Mouse (Mus musculus) cerebellum, postnatal 25 days (tissue): ENCODE measurements around the gene Carmil2.

Experiments used
- DNase-seq, 2 experiments: peaks; one replicate each; pipeline ENCODE4 v3.0.0; 2021; ENCODE audit warnings: mixed read lengths in 2 of 2

The Carmil2 gene

GRCm38 (mm10) chr8:105697196-105697780 lies 11.2 kb downstream of the Carmil2 start:
- peak in 1 of 2 experiments; percentile 27 for DNase-seq

- no peak for DNase-seq
Measured at GRCm38 (mm10) chr8:105698734-105699133, 12.7 kb downstream of the Carmil2 start.

GRCm38 (mm10) chr8:105699488-105700215 lies 13.6 kb downstream of the Carmil2 start:
- no peak for DNase-seq

DNA sequence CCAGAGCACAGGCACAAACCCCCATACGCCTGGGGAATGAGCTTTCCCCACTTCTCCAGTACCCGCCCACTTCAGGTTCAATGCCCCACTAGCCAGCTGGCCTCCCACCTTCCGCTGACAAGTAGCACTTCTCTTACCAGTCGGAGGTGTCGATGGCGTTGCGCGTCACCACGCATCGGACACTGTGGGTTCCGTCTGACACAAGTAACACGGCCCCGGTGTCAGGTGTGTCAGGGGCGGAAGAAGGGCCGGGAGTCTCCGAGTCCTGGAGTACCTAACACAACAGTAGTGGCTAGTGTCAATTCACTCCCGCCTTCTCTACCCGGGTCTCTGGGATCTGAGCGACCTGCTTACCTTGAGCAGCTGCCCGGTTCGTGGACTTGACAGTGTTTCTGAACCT lies 14.5 kb downstream of the Carmil2 start:
- peak in 1 of 2 experiments; percentile 71 for DNase-seq

DNA sequence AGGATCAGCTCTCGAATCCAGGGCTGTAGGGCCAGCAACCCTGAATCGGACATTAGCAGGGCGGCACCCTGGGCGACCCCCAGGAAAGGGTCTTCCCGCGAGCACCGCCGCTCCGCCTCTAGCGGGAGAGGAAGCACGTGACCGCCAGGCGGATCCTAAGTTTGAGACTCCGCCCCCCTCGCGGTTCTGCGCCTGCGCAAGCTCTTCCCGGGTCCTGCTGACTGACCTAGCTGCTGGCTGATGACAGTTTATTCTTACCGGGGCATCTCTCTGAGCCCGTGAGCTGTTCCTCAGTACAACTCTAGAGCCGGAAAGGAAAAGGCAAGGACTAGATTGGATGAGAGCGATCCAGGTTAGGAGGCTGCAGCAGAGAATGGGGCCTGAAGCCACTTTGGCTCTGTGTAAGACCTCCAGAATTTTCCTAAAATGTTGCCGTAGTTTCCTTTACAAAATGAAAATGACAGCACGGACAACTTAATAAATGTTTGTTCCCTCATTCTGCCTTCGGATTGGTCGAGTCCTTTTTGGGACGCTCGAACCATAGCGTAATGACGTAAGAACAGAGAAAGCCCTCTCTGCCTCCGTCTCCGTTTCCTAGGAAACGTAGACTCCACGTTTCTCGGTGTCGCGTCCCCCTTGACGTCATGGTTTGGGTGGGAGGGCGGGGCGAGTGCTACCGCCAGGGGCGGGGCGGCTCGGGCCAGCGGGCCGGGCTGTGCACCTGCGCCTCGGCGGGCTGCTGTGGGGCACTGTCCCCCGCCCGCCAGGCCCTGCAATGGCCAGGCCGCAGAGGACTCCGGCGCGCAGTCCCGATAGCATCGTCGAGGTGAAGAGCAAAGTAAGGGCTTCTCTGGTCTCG lies 15.1 kb downstream of the Carmil2 start, which contains the start of the genes Acd and Pard6a:
Gene Acd (minus strand): TSS at position 137 of the 859 bp plus-strand sequence.
Gene Pard6a (plus strand): TSS at position 183 of the 859 bp plus-strand sequence.
- DNase-seq = peak; percentile 97 to 98

DNA sequence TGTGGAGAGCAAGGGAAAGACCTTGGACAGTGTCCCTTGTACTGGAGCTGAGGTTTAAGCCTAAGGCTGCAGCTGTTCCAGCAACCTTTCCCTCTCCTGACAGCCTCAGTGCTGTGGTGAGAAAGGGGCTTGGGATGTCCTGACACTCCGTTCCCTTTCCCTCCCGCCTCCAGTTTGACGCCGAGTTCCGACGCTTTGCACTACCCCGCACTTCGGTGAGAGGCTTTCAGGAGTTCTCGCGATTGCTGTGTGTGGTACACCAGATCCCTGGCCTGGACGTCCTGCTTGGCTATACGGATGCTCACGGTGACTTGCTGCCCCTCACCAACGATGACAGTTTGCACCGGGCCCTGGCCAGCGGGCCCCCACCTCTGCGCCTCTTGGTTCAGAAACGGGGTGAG lies 15.9 kb downstream of the Carmil2 start:
- peak; percentile 60 to 63 for DNase-seq

DNA sequence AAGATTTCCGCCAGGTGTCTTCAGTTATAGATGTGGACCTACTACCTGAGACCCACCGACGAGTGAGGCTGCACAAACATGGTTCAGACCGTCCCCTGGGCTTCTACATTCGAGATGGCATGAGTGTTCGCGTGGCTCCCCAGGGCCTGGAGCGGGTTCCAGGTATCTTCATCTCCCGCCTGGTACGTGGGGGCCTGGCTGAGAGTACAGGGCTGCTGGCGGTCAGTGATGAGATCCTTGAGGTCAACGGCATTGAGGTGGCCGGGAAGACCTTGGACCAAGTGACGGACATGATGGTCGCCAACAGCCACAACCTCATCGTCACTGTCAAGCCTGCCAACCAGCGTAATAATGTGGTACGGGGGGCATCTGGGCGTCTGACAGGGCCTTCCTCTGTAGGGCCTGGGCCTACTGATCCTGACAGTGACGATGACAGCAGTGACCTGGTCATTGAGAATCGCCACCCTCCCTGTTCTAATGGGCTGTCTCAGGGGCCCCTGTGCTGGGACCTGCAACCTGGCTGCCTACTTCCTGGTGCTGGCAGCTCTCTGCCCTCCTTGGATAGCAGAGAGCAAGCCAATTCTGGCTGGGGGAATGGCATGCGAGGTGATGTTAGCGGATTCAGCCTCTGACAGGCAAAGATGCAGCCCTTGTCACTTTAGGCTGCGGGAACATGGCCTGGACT lies 16.8 kb downstream of the Carmil2 start:
- DNase-seq = peak; percentile 61 to 65

- peak; percentile 64 to 71 for DNase-seq
Measured at GRCm38 (mm10) chr8:105704146-105704812, 18.2 kb downstream of the Carmil2 start.

GRCm38 (mm10) chr8:105704955-105705354 lies 18.9 kb downstream of the Carmil2 start:
- DNase-seq = peak; percentile 89 to 90

DNA sequence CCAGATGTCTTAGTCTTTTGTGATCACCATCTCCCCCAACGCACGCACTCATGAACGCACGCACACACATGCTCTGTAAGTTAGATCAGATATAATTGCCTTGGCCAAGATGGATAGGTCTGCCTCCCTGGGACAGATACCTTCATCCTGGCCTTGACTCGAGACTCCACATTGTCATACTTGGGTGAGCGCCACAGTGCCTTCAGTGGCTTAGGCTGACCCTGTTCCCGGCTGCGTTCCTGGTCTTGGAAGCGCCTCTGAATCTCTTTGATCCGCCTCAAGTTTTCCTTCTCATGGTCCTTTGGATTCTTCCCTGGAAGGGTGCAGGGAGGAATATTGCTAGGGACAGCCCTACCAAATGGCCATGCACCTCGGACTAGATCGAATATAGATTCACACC lies 20.4 kb downstream of the Carmil2 start:
- no peak for DNase-seq

DNA sequence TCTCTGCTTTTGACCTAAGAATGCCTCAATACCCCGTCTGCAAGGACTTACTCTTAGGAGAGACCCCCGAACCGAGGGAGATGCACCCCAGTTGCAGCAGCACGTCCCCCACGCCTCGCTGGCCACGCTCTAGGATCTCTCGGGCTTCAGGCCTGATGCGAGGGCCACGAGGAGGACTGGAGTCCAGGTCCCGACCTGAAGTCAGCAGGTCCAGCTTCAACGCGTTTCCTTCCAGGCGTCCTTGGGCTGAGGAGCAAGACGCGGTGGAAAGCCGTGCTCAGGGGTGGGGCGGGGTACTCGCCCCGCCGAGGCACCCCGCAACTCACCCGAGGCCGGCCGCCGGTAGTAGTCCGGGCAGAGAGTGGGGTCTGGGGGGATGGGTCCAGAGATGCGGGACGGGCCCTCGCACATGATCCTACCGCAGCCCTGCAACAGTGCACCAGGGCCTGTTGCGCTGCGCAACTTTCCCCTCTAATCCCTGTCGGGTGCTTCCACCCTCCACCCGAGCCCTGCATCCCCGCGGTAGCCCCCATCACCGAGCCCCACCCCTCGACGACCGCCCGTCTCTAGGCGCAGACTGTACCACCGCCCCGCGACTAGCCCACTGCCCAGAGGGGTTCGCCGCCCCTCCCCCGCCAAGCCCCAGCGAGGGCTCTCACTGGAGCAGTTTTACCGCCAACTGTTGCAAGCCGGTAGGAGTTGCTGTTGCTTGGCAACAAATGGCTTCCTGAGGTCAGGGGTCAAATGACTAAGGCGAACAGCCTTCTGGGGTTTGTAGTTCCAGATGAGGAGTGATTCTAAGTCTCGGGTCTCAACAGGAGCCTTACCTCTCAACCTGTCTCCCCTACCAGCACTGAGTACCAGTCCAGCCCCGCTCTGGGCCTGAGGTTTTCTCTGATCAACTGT lies 21.7 kb downstream of the Carmil2 start, which contains the start of the genes 4933405L10Rik and Enkd1:
Gene 4933405L10Rik (plus strand): TSS at position 158 of the 906 bp plus-strand sequence.
Gene Enkd1 (minus strand): TSS at position 713 of the 906 bp plus-strand sequence.
- peak; percentile 83 to 87 for DNase-seq

DNA sequence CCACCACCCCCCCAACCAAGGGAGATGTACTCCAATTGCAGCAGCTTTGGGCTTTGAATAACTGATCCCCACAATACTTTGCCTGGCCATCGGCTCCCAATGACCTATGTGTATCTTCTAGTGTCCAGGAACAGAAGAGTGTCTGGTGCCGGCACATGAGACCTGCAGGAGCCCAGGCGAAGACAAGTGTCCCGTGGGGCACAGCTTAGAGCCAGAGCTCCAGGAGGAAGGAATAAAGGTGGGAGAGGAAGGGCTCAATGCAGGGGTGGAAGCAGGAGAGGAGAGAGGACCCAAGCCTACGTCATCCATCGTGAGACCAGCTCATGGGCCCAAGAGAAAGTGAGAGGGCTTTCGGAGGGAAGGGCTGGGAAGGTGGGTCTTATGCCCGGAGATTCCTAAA lies 22.6 kb downstream of the Carmil2 start:
- DNase-seq = no peak

- peak in 1 of 2 experiments; percentile 14 for DNase-seq
Measured at GRCm38 (mm10) chr8:105709317-105709716, 23.2 kb downstream of the Carmil2 start.

DNA sequence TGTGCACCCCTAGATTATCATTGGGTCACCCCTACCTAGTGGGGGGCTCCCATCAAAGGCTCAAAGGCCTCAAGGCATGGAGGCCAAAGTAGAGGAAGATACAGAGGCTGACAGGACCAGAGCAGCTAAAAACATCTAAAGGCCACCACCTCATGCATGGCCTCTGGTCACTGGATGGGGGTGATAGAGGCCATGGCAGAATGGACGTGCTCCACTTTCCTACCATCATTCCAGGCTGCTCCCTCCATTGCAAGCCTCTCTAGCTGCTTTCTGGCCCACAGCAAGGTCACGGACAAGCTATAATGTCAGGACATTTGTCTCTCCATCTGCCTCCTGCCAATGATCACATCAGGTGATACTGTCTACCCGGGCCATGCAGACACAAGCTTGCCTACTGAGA lies 26.2 kb downstream of the Carmil2 start:
- no peak for DNase-seq

DNA sequence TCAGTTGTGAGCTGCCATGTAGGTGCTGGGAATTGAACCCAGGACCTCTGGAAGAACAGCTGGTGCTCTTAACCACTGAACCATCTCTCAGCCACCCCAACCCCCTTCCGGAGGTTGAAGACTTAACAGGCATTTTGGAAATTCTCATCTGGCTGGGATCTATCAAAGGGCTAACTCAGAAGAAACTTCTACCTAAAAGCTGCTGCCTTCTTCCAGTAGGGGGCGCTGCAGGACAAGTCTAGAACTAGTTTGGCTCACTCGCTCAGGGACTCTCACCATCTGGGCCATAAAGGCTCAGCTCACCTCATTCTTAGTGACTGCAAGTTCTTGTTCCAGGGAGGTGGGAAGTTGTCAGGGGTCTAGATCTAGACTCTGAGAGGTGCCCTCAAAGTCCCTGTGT lies 28.1 kb downstream of the Carmil2 start:
- DNase-seq = peak; percentile 89 to 95

GRCm38 (mm10) chr8:105715042-105715441 lies 29.0 kb downstream of the Carmil2 start:
- DNase-seq = no peak

DNA sequence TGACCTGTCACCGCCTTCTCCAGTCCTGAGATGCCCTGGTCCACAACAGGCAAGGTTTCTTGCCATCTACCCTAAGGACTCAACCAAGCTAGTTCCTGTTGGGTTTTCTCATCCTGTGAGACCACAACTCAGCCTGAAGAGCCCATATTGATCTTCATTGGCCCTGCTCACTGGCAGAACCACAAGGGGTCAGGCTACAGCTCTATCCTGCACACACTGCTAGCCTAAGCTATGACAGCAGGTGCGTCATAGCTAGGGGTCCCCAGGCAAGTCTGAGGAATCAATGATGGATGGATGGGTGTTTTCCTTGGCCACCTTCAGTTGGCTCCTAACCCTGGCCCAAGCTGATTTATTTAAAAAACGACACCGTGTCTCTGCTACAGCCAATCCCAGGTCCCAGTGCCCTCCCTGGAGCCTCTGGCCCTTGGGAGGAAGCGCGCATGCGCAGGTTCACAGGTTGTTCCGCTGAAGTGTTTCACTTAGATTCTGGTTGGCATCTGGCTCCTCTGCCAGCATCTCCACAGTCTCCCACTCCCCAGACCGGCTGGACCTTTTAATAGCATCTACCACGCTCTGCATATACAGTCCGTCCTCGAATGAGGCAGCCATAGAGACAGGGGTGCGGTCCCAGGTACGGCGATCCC lies 30.4 kb downstream of the Carmil2 start:
- DNase-seq = no peak

DNA sequence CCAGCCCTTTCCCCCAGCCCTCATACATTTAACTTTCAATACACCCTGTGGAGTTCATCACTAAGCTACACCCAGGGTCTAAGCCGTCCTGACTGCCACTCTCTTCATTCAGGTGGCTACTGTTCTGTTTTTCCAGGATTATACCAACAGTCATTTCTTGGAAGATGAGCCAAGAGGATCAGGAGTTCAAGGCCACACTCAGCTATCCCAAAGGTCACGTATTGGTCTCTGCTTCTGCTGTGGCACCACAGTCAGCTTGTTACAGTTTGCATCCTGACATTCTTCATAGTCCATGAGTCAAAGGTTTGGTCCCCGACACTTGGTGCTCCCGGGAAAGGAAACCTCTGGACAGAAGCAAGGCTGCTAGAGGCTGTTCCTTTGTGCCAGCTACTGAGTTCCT lies 33.6 kb downstream of the Carmil2 start:
- no peak for DNase-seq

- DNase-seq = peak in 1 of 2 experiments; percentile 51
Measured at GRCm38 (mm10) chr8:105722861-105723260, 36.8 kb downstream of the Carmil2 start.

DNA sequence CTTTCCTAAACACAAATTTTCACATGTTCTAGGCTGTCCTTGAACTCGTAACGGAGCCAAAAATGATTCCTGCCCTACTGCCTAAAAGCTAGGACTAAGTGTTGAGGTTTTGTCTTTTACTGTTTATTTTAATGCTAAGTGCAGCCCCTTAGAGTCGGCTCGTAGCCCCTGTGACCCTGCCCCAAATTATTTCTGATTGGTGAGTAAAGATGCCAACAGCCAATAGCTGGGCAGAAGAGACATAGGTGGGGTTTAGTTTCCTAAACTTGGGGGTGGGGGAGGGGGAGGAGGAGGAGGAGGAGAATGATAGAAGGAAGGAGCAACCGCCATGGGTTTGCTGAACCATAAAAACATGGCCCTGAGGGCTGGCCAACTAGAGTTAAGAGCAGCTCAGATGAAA lies 39.7 kb downstream of the Carmil2 start:
- DNase-seq = no peak
